Mouse (Mus musculus) ES-Bruce4 (cell line): ENCODE measurements around the gene Ccdc33. TPM values are rescaled to one million over a fixed set of nuclear protein-coding genes. Genes with fewer than 3 reads are reported as not detected.

Experiments used
- H3K27ac ChIP-seq: 2 replicates; pipeline ENCODE4 v1.5.1; 2012; ENCODE audit warnings: low read length, inconsistent platforms; ENCODE audit not compliant: insufficient read depth
- H3K27me3 ChIP-seq: 2 replicates; pipeline ENCODE4 v1.6.1; 2012; ENCODE audit warnings: mild to moderate bottlenecking, low read length, inconsistent platforms; ENCODE audit not compliant: control insufficient read depth, poor library complexity, insufficient read depth, severe bottlenecking
- H3K36me3 ChIP-seq: 2 replicates; pipeline ENCODE4 v1.6.1; 2012; ENCODE audit warnings: inconsistent platforms, mild to moderate bottlenecking, low read length, moderate library complexity; ENCODE audit not compliant: control insufficient read depth, poor library complexity, insufficient read depth, severe bottlenecking
- H3K4me1 ChIP-seq: one replicate; pipeline ENCODE4 v1.8.1; 2011; ENCODE audit warnings: low read length; ENCODE audit not compliant: control insufficient read depth, insufficient read depth
- H3K4me3 ChIP-seq: 2 replicates; pipeline ENCODE4 v1.5.1; 2011; ENCODE audit warnings: low read depth, mild to moderate bottlenecking, low read length
- H3K9ac ChIP-seq: 2 replicates; pipeline ENCODE4 v1.6.1; 2012; ENCODE audit warnings: low read depth, mild to moderate bottlenecking, inconsistent platforms; ENCODE audit not compliant: poor library complexity, severe bottlenecking
- H3K9me3 ChIP-seq: replicated peaks from 2 replicates; pipeline ENCODE4 v1.6.1; 2012; ENCODE audit warnings: mild to moderate bottlenecking, low read length, inconsistent platforms; ENCODE audit not compliant: control insufficient read depth, poor library complexity, insufficient read depth, severe bottlenecking
- CTCF ChIP-seq: IDR thresholded peaks from one replicate; pipeline ENCODE4 v1.8.1; 2011; ENCODE audit warnings: low read depth, low read length
- EP300 ChIP-seq: IDR thresholded peaks from 2 replicates; pipeline ENCODE4 v1.6.1; 2011; ENCODE audit warnings: low read depth, low read length; ENCODE audit not compliant: insufficient read depth
- POLR2A ChIP-seq: IDR thresholded peaks from one replicate; pipeline ENCODE4 v1.8.1; 2011; ENCODE audit warnings: low read length; ENCODE audit not compliant: insufficient read depth
- polyA plus RNA-seq: library from polyadenylated mRNA; stranded (reverse); fragments of >200 nt; gene quantifications from 2 replicates; pipeline ENCODE4 v1.2.4, GENCODE M21; 2011; ENCODE audit warnings: low read depth; ENCODE audit not compliant: missing spikeins, insufficient read depth, insufficient read length

The Ccdc33 gene
- polyA plus RNA-seq, 1 experiment: not detected

DNA sequence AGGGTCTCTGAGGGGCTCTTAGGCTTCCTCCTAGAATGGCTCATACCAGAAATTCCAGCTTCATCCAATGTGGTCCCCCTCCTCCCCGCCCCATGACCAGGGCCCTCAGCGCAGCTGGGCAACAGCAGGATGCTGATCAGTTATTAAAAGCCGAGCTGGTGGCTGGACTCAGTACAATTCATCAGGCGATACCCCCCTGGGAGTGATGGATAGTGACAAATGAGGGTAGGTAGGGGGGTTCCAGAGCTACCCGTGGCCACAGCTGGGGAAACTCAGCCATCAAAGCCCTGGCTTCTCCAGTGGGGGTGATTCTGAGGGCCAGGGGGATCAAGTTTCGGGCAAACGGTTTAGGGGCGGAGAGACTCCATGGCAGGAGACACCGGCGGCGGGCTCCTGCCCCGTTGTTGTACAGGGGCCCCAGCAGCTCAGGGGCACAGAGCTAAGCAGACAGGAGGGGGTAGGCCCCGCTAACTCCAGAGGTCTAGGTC is 10.3 kb upstream of the Ccdc33 start:
- peak overlapping the region; percentile 45 for H3K4me3 ChIP-seq
- no peaks in the 10 kb centered on the region for H3K36me3 ChIP-seq
- H3K9me3 ChIP-seq: no peaks in the 10 kb centered on the region
- H3K9ac ChIP-seq: peak overlapping the region; percentile 42
- H3K27ac ChIP-seq: no peak overlapping the region
- H3K4me1 ChIP-seq: peaks cover 3% of the 10 kb centered on the region
- no peak for TF ChIP-seq EP300
- TF ChIP-seq CTCF: no peak
- no peak for TF ChIP-seq POLR2A
- H3K27me3 ChIP-seq: no peaks in the 10 kb centered on the region

DNA sequence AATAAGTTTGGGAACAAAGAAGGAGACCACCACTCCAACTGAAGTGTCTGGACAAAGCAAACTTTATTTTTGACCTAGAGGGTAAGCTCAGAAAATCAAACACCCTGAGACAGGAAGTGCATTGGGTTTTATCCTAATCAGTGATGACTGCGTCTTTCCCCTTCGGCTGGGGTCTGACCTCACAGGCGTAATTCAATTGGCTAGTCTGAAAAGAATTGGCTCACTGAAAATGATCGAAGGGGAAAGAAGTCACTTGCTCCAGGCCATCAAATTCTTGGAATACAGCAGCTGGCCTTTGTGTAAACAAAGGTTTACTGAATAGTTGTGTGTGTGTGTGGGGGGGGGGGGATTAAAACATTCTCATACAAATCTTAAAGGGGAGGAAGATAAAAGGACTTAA is 7.2 kb upstream of the Ccdc33 start:
- Histone ChIP-seq H3K36me3 (no peaks in the 10 kb centered on the region), H3K4me3 (no peak overlapping the region), H3K4me1 (peaks cover 3% of the 10 kb centered on the region), H3K9me3 (no peaks in the 10 kb centered on the region), H3K27ac (no peak overlapping the region), H3K27me3 (no peaks in the 10 kb centered on the region), H3K9ac (no peak overlapping the region)
- TF ChIP-seq POLR2A (no peak), EP300 (no peak), CTCF (no peak)

DNA sequence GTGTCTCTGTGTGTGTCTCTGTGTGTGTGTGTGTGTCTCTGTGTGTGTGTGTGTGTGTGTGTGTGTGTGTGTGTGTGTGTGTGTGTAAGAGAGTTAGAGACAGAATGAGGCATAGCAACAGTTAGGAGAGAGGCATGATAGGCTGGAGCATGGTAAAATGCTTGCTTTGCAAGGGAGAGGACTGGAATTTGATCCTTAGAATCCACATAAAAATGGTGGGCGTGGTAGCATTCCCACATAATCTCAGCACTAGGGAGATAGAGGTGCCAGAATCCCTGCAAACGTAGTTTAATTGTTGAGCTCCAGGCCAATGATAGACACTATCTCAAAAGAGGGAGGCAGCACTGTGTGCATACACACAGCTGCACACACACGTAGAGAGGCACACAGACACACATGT is 6.5 kb upstream of the Ccdc33 start:
- Histone ChIP-seq H3K4me1 (peaks cover 3% of the 10 kb centered on the region), H3K36me3 (no peaks in the 10 kb centered on the region), H3K9ac (no peak overlapping the region), H3K27me3 (no peaks in the 10 kb centered on the region), H3K4me3 (no peak overlapping the region), H3K9me3 (no peaks in the 10 kb centered on the region), H3K27ac (no peak overlapping the region)
- TF ChIP-seq POLR2A: no peak
- no peak for TF ChIP-seq CTCF
- TF ChIP-seq EP300: no peak

DNA sequence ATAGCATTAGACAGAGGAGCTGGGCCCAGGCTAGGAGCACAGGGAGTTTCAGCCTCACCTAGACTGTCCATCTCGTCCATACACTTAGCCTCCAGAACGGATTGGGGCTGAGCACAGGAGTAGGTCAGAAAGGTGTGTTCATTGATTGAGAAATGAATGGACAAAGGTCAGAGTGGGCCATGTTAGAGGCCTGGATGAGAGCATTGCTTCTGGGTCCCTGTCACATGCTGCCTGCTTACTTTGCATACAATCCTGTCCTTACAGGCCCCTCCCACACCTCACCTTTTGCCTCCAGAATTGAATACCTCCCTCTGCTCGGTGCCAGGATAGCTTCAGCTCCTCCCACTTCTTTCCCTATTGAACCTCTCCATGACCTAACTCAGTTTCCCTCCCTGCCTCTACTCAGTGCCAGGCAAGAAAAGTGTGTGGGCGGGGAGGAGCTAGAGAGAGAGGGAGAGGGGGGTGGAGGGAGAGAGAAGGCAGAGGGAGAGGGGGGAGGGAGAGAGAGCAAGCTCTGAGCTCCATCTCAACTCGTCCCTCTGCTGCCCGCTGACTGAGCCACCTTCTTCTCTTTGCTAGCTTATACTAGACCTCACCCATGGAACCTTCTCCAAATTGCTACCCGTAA is 2.5 kb downstream of the Ccdc33 start:
- no peaks in the 10 kb centered on the region for H3K27me3 ChIP-seq
- peaks cover 4% of the 10 kb centered on the region for H3K4me1 ChIP-seq
- H3K4me3 ChIP-seq: no peak overlapping the region
- no peaks in the 10 kb centered on the region for H3K36me3 ChIP-seq
- no peak for TF ChIP-seq CTCF
- TF ChIP-seq EP300: no peak
- TF ChIP-seq POLR2A: no peak
- no peak overlapping the region for H3K27ac ChIP-seq
- no peak overlapping the region for H3K9ac ChIP-seq
- H3K9me3 ChIP-seq: no peaks in the 10 kb centered on the region

DNA sequence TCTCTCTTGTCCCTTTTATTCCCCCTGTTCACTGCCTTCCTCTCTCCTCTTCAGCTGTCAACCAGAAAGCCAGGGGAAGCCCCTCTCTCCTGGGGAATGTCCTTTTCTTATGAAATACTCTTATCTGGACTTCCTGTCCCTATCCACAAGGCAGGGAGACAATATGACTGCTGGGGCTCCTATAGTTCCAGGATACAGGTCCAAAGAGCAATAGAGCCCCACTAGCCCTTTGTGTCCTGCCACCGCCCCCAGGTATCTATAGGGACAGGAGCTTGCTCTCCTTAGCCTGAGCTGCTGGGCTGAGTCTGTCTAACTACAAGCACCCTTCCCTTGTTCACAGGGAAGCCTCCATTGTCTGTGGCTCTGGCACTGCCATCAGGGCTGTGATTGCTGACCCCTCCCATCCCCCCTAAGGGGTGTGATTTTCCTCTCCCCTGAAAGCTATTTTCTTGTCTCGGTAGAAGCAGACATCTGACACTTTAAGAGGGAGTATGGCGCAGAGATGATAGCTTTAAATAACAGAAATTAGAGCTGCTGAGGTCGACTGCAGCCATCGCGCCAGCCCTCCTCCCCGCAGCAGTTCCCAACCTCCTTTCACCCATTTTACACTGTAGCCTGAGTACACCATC is 3.2 kb downstream of the Ccdc33 start:
- H3K9me3 ChIP-seq: no peaks in the 10 kb centered on the region
- H3K36me3 ChIP-seq: no peaks in the 10 kb centered on the region
- H3K4me1 ChIP-seq: peaks cover 4% of the 10 kb centered on the region
- H3K9ac ChIP-seq: no peak overlapping the region
- no peaks in the 10 kb centered on the region for H3K27me3 ChIP-seq
- no peak for TF ChIP-seq POLR2A
- TF ChIP-seq CTCF: no peak
- no peak for TF ChIP-seq EP300
- H3K27ac ChIP-seq: no peak overlapping the region
- H3K4me3 ChIP-seq: no peak overlapping the region

DNA sequence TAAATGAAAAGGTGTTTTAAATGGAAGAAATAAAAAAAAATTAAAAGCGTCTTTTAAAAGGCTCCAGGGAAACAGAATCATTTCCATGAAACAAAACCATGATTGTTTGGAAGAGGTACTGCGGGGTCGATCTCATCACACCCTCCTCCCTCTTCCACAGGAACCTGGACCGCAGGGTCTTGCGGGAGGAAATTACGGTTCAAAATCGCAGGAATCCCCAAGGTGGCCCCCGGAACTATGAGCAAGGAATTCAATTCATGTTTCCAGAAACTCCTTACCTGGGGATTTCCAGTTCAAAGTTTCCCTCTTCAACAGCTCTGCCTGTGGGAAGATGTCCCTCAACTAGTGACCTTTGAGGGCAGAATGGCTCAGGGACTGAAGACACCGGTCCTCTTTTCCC is 4.6 kb downstream of the Ccdc33 start:
- Histone ChIP-seq H3K4me3 (no peak overlapping the region), H3K36me3 (no peaks in the 10 kb centered on the region), H3K9me3 (no peaks in the 10 kb centered on the region), H3K4me1 (peaks cover 4% of the 10 kb centered on the region), H3K9ac (no peak overlapping the region), H3K27me3 (no peaks in the 10 kb centered on the region), H3K27ac (no peak overlapping the region)
- TF ChIP-seq CTCF: no peak
- no peak for TF ChIP-seq POLR2A
- TF ChIP-seq EP300: no peak
